Mouse (Mus musculus) thymus, adult 2 months (tissue): Measurements from ENCODE around the gene Rnf151. TPM values are rescaled to one million over a fixed set of nuclear protein-coding genes. Genes with fewer than 3 reads are reported as not detected.

Source experiments
- DNase-seq: peaks from one replicate; pipeline ENCODE4 v3.0.0; 2021
- H3K27ac ChIP-seq: fragments of 200-500 bp; 2 replicates; pipeline ENCODE4 v1.5.1; 2012; ENCODE audit warnings: low read length, control low read depth; ENCODE audit not compliant: control insufficient read depth, insufficient read depth
- H3K27me3 ChIP-seq: fragments of 200-500 bp; 2 replicates; pipeline ENCODE4 v1.6.1; 2012; ENCODE audit warnings: mild to moderate bottlenecking, low read length, moderate library complexity, mixed read lengths; ENCODE audit not compliant: control insufficient read depth, insufficient read depth
- H3K36me3 ChIP-seq: fragments of 200-500 bp; 2 replicates; pipeline ENCODE4 v1.6.1; 2012; ENCODE audit warnings: mild to moderate bottlenecking, low read length, moderate library complexity; ENCODE audit not compliant: control insufficient read depth, insufficient read depth
- H3K4me1 ChIP-seq: fragments of 200-500 bp; replicated peaks from 2 replicates; pipeline ENCODE4 v1.6.1; 2012; ENCODE audit warnings: low read length; ENCODE audit not compliant: control insufficient read depth, insufficient read depth
- H3K4me3 ChIP-seq: fragments of 200-500 bp; 2 replicates; pipeline ENCODE4 v1.5.1; 2012; ENCODE audit warnings: mild to moderate bottlenecking, low read length, control low read depth, moderate library complexity; ENCODE audit not compliant: control insufficient read depth, insufficient read depth
- CTCF ChIP-seq: fragments of 200-500 bp; IDR thresholded peaks from 2 replicates; pipeline ENCODE4 v1.5.1; 2012; ENCODE audit warnings: mild to moderate bottlenecking, control low read depth, low read length, moderate library complexity, borderline replicate concordance; ENCODE audit not compliant: control insufficient read depth, poor library complexity, insufficient read depth; ENCODE audit errors: extremely low read depth
- POLR2A ChIP-seq: fragments of 200-500 bp; IDR thresholded peaks from 2 replicates; pipeline ENCODE4 v1.6.1; 2012; ENCODE audit warnings: mild to moderate bottlenecking, low read length, control low read depth, moderate library complexity; ENCODE audit not compliant: control insufficient read depth, poor library complexity, insufficient read depth; ENCODE audit errors: extremely low read depth
- WGBS: fragments of 180-500 bp; shearing (Covaris S2); methylation state at CpG from one replicate; pipeline ENCODE4 v1.1.7; 2018; 5-methylcytosine and 5-hydroxymethylcytosine counted together
- polyA plus RNA-seq: library from polyadenylated mRNA; depleted of rRNA; stranded (reverse); fragments of >200 nt; gene quantifications from 2 replicates; pipeline ENCODE4 v1.2.3, GENCODE M21; 2012

The Rnf151 gene
- polyA plus RNA-seq, 1 experiment, result 0.96 TPM

GRCm38 (mm10) chr17:24706982-24707800, 10.7 kb downstream of the Rnf151 start, which contains the start of gene Tbl3:
Tbl3 (minus strand) TSS chr17:24707660.
- Histone ChIP-seq H3K27ac (peak within 1 kb of the TSS; percentile 28; the same call in 1 of the 2 replicates), H3K4me3 (peak within 1 kb of the TSS; percentile 91), H3K36me3 (peaks cover 7% of the 10 kb centered on the region), H3K4me1 (no peaks in the 10 kb centered on the region), H3K27me3 (no peaks in the 10 kb centered on the region)
- peak; percentile 91 for DNase-seq
- peak; percentile 46; the same call in 1 of the 2 replicates for TF ChIP-seq CTCF
- peak; percentile 65 for TF ChIP-seq POLR2A
- WGBS, result 3% methylated on average over 32 of the region's 32 CpGs

GRCm38 (mm10) chr17:24705821-24706220, 12.0 kb downstream of the Rnf151 start:
- no peak overlapping the region for H3K4me3 ChIP-seq
- H3K4me1 ChIP-seq, result no peaks in the 10 kb centered on the region
- no peak for DNase-seq
- 97% methylated on average over 3 of the region's 3 CpGs for WGBS
- peaks cover 12% of the 10 kb centered on the region for H3K36me3 ChIP-seq
- H3K27ac ChIP-seq, result no peak overlapping the region
- TF ChIP-seq POLR2A (no peak), CTCF (no peak)
- H3K27me3 ChIP-seq, result no peaks in the 10 kb centered on the region

- Histone ChIP-seq H3K27ac (no peak overlapping the region), H3K4me3 (no peak overlapping the region), H3K27me3 (no peaks in the 10 kb centered on the region), H3K4me1 (peaks cover 14% of the 10 kb centered on the region), H3K36me3 (peaks cover 12% of the 10 kb centered on the region)
- no peak for DNase-seq
- WGBS, result 97% methylated on average over 9 of the region's 9 CpGs
- TF ChIP-seq CTCF (no peak), POLR2A (no peak)
Observed at GRCm38 (mm10) chr17:24701251-24701650, 16.6 kb downstream of the Rnf151 start.

- Histone ChIP-seq H3K27ac (no peak overlapping the region), H3K36me3 (peaks cover 12% of the 10 kb centered on the region), H3K27me3 (no peaks in the 10 kb centered on the region), H3K4me3 (no peak overlapping the region), H3K4me1 (peaks cover 17% of the 10 kb centered on the region)
- no peak for DNase-seq
- WGBS, result 92% methylated on average over 2 of the region's 2 CpGs
- no peak for TF ChIP-seq CTCF
- TF ChIP-seq POLR2A, result no peak
Observed at GRCm38 (mm10) chr17:24699473-24699872, 18.4 kb downstream of the Rnf151 start.

GRCm38 (mm10) chr17:24698715-24699114, 19.1 kb downstream of the Rnf151 start:
- DNase-seq, result no peak
- 95% methylated on average over 9 of the region's 9 CpGs for WGBS
- no peak overlapping the region for H3K4me3 ChIP-seq

GRCm38 (mm10) chr17:24697985-24698384, 19.9 kb downstream of the Rnf151 start:
- 36% methylated on average over 5 of the region's 5 CpGs for whole genome bisulfite sequencing
- no peak overlapping the region for H3K4me3 ChIP-seq
- H3K27ac ChIP-seq, result peak overlapping the region; percentile 40

More at GRCm38 (mm10) chr17:24698715-24699114, 19.1 kb downstream of the Rnf151 start:
- TF ChIP-seq CTCF, result no peak
- Histone ChIP-seq H3K27me3 (no peaks in the 10 kb centered on the region), H3K36me3 (peaks cover 8% of the 10 kb centered on the region; the same call in 1 of the 2 replicates), H3K4me1 (peaks cover 17% of the 10 kb centered on the region), H3K27ac (no peak overlapping the region)

More at GRCm38 (mm10) chr17:24697985-24698384, 19.9 kb downstream of the Rnf151 start:
- DNase-seq, result no peak
- TF ChIP-seq POLR2A (no peak), CTCF (no peak)
- Histone ChIP-seq H3K4me1 (peaks cover 17% of the 10 kb centered on the region), H3K36me3 (0 out of 2 replicates have a peak, but pooled peaks cover 8% of the 10 kb centered on the region), H3K27me3 (no peaks in the 10 kb centered on the region)
